Mouse (Mus musculus) natural killer cell, adult 2 months (primary cell): Measurements from ENCODE around the gene Tlx2.

Experiments
- DNase-seq, 2 experiments: peaks; one replicate each; pipeline ENCODE4 v3.0.0; 2022; ENCODE audit warnings: low spot score in 2 of 2

Tlx2 gene

GRCm38 (mm10) chr6:83092416-83093127, 22.5 kb upstream of the Tlx2 start:
- no peak for DNase-seq

GRCm38 (mm10) chr6:83087926-83088260, 17.8 kb upstream of the Tlx2 start:
- no peak for DNase-seq

GRCm38 (mm10) chr6:83087205-83087925, 17.3 kb upstream of the Tlx2 start:
- no peak for DNase-seq

GRCm38 (mm10) chr6:83086121-83087035, 16.3 kb upstream of the Tlx2 start, which contains the start of gene Lbx2:
Lbx2 (plus strand) TSS chr6:83086367.
- DNase-seq = no peak

- no peak for DNase-seq
Observed at GRCm38 (mm10) chr6:83084477-83084876, 14.4 kb upstream of the Tlx2 start.

GRCm38 (mm10) chr6:83083497-83083896, 13.4 kb upstream of the Tlx2 start:
- DNase-seq = no peak

- no peak for DNase-seq
Observed at GRCm38 (mm10) chr6:83080210-83080609, 10.1 kb upstream of the Tlx2 start.

- peak; percentile 99 for DNase-seq
Observed at GRCm38 (mm10) chr6:83078324-83078858, 8.3 kb upstream of the Tlx2 start.

- no peak for DNase-seq
Observed at GRCm38 (mm10) chr6:83077630-83078323, 7.7 kb upstream of the Tlx2 start, which contains the start of gene Pcgf1. Pcgf1 (plus strand) TSS chr6:83077869.

- peak in 1 of 2 experiments; percentile 22 for DNase-seq
Observed at GRCm38 (mm10) chr6:83074979-83075378, 4.9 kb upstream of the Tlx2 start.

- DNase-seq = no peak
Observed at GRCm38 (mm10) chr6:83071220-83071619, 1.1 kb upstream of the Tlx2 start.

- DNase-seq = peak in 1 of 2 experiments; percentile 44
Observed at GRCm38 (mm10) chr6:83070311-83071219, 472 bp upstream of the Tlx2 start.

- DNase-seq = no peak
Observed at GRCm38 (mm10) chr6:83069488-83070246, 426 bp downstream of the Tlx2 start.

- no peak for DNase-seq
Observed at GRCm38 (mm10) chr6:83068706-83069487, 1.2 kb downstream of the Tlx2 start.

- no peak for DNase-seq
Observed at GRCm38 (mm10) chr6:83068221-83068620, 1.9 kb downstream of the Tlx2 start.

- DNase-seq = no peak
Observed at GRCm38 (mm10) chr6:83066441-83066840, 3.7 kb downstream of the Tlx2 start.

GRCm38 (mm10) chr6:83065995-83066394, 4.1 kb downstream of the Tlx2 start:
- DNase-seq = peak in 1 of 2 experiments; percentile 26

- no peak for DNase-seq
Observed at GRCm38 (mm10) chr6:83058725-83059124, 11.4 kb downstream of the Tlx2 start.

- DNase-seq = no peak
Observed at GRCm38 (mm10) chr6:83057790-83058189, 12.3 kb downstream of the Tlx2 start, which contains the start of gene Dqx1. Dqx1 (plus strand) TSS chr6:83057844.
